Mouse (Mus musculus): ENCODE results near the gene Ccdc42. TPM values are rescaled to one million over a fixed set of nuclear protein-coding genes. Genes with fewer than 3 reads are reported as not detected.
A peak's percentile ranks its signal among the peaks of the same experiment; 100 is the strongest.

Ccdc42 gene
- polyA plus RNA-seq, 2 experiments = 0.39 to 0.50 TPM

DNA sequence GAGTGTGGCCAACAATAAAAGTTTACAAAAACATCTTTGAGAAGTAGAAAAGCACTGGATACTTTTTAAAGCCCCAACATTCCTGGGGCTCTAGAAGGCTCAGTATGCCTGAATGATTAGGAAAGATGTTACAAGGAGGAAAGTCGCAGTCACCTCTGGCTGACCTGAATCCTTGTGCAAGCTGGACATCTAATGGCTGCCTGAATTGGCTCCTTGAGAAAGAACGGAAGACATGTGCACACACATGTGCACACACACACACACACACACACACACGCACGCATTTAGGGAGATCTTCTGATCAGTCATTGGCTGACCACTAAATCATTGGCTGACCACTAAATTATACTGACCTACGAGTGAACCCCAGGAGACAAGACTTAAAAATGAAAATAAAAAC, 16.0 kb upstream of the Ccdc42 start:
- DNase-seq (ENCODE audit: low spot score) = no peak
- Histone ChIP-seq H3K27me3 (ENCODE audit: control insufficient read depth, insufficient read depth, low read length) (peaks cover 6% of the 10 kb centered on the region; the same call in 1 of the 2 replicates), H3K36me3 (ENCODE audit: control insufficient read depth, insufficient read depth, low read length) (no peaks in the 10 kb centered on the region), H3K9me3 (ENCODE audit: control insufficient read depth, low read length) (no peaks in the 10 kb centered on the region), H3K9ac (ENCODE audit: low read depth, low read length, severe bottlenecking) (no peak overlapping the region), H3K27ac (replicated peaks; ENCODE audit: low read depth, low read length) (no peak overlapping the region), H3K4me2 (replicated peaks; ENCODE audit: low read depth, low read length, severe bottlenecking) (no peak overlapping the region), H3K4me3 (replicated peaks; ENCODE audit: low read length) (no peak overlapping the region), H3K4me1 (ENCODE audit: control insufficient read depth, insufficient read depth, low read length) (no peaks in the 10 kb centered on the region)
- 80% methylated on average over 5 of the region's 5 CpGs for WGBS
- TF ChIP-seq POLR2A (IDR thresholded peaks at IDR 0.05; ENCODE audit: borderline replicate concordance, extremely low read depth, insufficient read depth, insufficient read length) = no peak
- no peak for ATAC-seq (ENCODE audit: low FRiP score, low read depth)

GRCm38 (mm10) chr11:68577076-68577475, 9.7 kb upstream of the Ccdc42 start:
- no peaks in the 10 kb centered on the region for H3K36me3 ChIP-seq (ENCODE audit: control insufficient read depth, insufficient read depth, low read length)
- H3K27ac ChIP-seq (replicated peaks; ENCODE audit: low read depth, low read length) = no peak overlapping the region
- H3K27me3 ChIP-seq (ENCODE audit: control insufficient read depth, insufficient read depth, low read length) = no peaks in the 10 kb centered on the region
- no peak overlapping the region for H3K9ac ChIP-seq (ENCODE audit: low read depth, low read length, severe bottlenecking)
- ATAC-seq (ENCODE audit: low FRiP score, low read depth) = no peak
- no peak for TF ChIP-seq POLR2A (IDR thresholded peaks at IDR 0.05; ENCODE audit: borderline replicate concordance, extremely low read depth, insufficient read depth, insufficient read length)
- DNase-seq (ENCODE audit: low spot score) = no peak
- no peaks in the 10 kb centered on the region for H3K9me3 ChIP-seq (ENCODE audit: control insufficient read depth, low read length)
- H3K4me1 ChIP-seq (ENCODE audit: control insufficient read depth, insufficient read depth, low read length) = peaks cover 8% of the 10 kb centered on the region; the same call in 1 of the 2 replicates
- H3K4me2 ChIP-seq (replicated peaks; ENCODE audit: low read depth, low read length, severe bottlenecking) = no peak overlapping the region
- no peak overlapping the region for H3K4me3 ChIP-seq (replicated peaks; ENCODE audit: low read length)
- 88% methylated on average over 1 of the region's 1 CpGs for WGBS

- Histone ChIP-seq H3K9me3 (ENCODE audit: control insufficient read depth, low read length) (no peaks in the 10 kb centered on the region), H3K4me1 (ENCODE audit: control insufficient read depth, insufficient read depth, low read length) (peaks cover 8% of the 10 kb centered on the region; the same call in 1 of the 2 replicates), H3K27me3 (ENCODE audit: control insufficient read depth, insufficient read depth, low read length) (no peaks in the 10 kb centered on the region), H3K9ac (ENCODE audit: low read depth, low read length, severe bottlenecking) (0 out of 2 replicates have a peak overlapping the region, but pooled peaks have one; percentile 18), H3K27ac (replicated peaks; ENCODE audit: low read depth, low read length) (no peak overlapping the region), H3K4me3 (replicated peaks; ENCODE audit: low read length) (no peak overlapping the region), H3K36me3 (ENCODE audit: control insufficient read depth, insufficient read depth, low read length) (no peaks in the 10 kb centered on the region), H3K4me2 (replicated peaks; ENCODE audit: low read depth, low read length, severe bottlenecking) (no peak overlapping the region)
- ATAC-seq (ENCODE audit: low FRiP score, low read depth) (no peak), DNase-seq (ENCODE audit: low spot score) (peak; percentile 41)
- TF ChIP-seq POLR2A (IDR thresholded peaks at IDR 0.05; ENCODE audit: borderline replicate concordance, extremely low read depth, insufficient read depth, insufficient read length) = no peak
- 30% methylated on average over 9 of the region's 9 CpGs for WGBS
These were observed 7.3 kb upstream of the Ccdc42 start for GRCm38 (mm10) chr11:68579462-68579881.

- no peaks in the 10 kb centered on the region for H3K9me3 ChIP-seq (ENCODE audit: control insufficient read depth, low read length)
- no peaks in the 10 kb centered on the region for H3K36me3 ChIP-seq (ENCODE audit: control insufficient read depth, insufficient read depth, low read length)
- no peak overlapping the region for H3K4me3 ChIP-seq (replicated peaks; ENCODE audit: low read length)
- WGBS = 48% methylated on average over 6 of the region's 6 CpGs
- H3K27me3 ChIP-seq (ENCODE audit: control insufficient read depth, insufficient read depth, low read length) = no peaks in the 10 kb centered on the region
- ATAC-seq (ENCODE audit: low FRiP score, low read depth) (no peak), DNase-seq (ENCODE audit: low spot score) (no peak)
- H3K4me1 ChIP-seq (ENCODE audit: control insufficient read depth, insufficient read depth, low read length) = peaks cover 8% of the 10 kb centered on the region; the same call in 1 of the 2 replicates
- no peak overlapping the region for H3K27ac ChIP-seq (replicated peaks; ENCODE audit: low read depth, low read length)
- no peak overlapping the region for H3K4me2 ChIP-seq (replicated peaks; ENCODE audit: low read depth, low read length, severe bottlenecking)
- no peak overlapping the region for H3K9ac ChIP-seq (ENCODE audit: low read depth, low read length, severe bottlenecking)
- no peak for TF ChIP-seq POLR2A (IDR thresholded peaks at IDR 0.05; ENCODE audit: borderline replicate concordance, extremely low read depth, insufficient read depth, insufficient read length)
These were observed 6.3 kb upstream of the Ccdc42 start for GRCm38 (mm10) chr11:68580566-68580965.

GRCm38 (mm10) chr11:68583225-68583624, 3.6 kb upstream of the Ccdc42 start:
- no peaks in the 10 kb centered on the region for H3K9me3 ChIP-seq (ENCODE audit: control insufficient read depth, low read length)
- H3K4me1 ChIP-seq (ENCODE audit: control insufficient read depth, insufficient read depth, low read length) = peaks cover 8% of the 10 kb centered on the region; the same call in 1 of the 2 replicates
- no peak overlapping the region for H3K27ac ChIP-seq (replicated peaks; ENCODE audit: low read depth, low read length)
- DNase-seq (ENCODE audit: low spot score) = no peak
- no peaks in the 10 kb centered on the region for H3K36me3 ChIP-seq (ENCODE audit: control insufficient read depth, insufficient read depth, low read length)
- WGBS = 86% methylated on average over 13 of the region's 13 CpGs
- no peak for TF ChIP-seq POLR2A (IDR thresholded peaks at IDR 0.05; ENCODE audit: borderline replicate concordance, extremely low read depth, insufficient read depth, insufficient read length)
- H3K4me3 ChIP-seq (replicated peaks; ENCODE audit: low read length) = no peak overlapping the region
- no peak overlapping the region for H3K9ac ChIP-seq (ENCODE audit: low read depth, low read length, severe bottlenecking)
- no peak for ATAC-seq (ENCODE audit: low FRiP score, low read depth)
- no peak overlapping the region for H3K4me2 ChIP-seq (replicated peaks; ENCODE audit: low read depth, low read length, severe bottlenecking)
- no peaks in the 10 kb centered on the region for H3K27me3 ChIP-seq (ENCODE audit: control insufficient read depth, insufficient read depth, low read length)

Data from limb, embryonic 14.5 days (tissue).